Mouse (Mus musculus) right cerebral cortex, postnatal 10 days (tissue): Measurements from ENCODE around the gene Mtch2.
A peak's percentile ranks its signal among the peaks of the same experiment; 100 is the strongest.
"Not testable (repeated sequence)": the region's sequence is repeated elsewhere in the genome, so short reads cannot be mapped to it uniquely, and the experiment has no call there.

Experiments
- DNase-seq, 2 experiments: peaks; one replicate each; pipeline ENCODE4 v3.0.0; 2021; ENCODE audit warnings: low spot score in 2 of 2

Mtch2 gene

GRCm38 (mm10) chr2:90846955-90847680 lies at the start of gene Mtch2:
Gene Mtch2 (plus strand): TSS chr2:90847155.
- DNase-seq, result peak; percentile 98 to 99

- DNase-seq, result no peak
These were observed 38.5 kb upstream of the Mtch2 start for GRCm38 (mm10) chr2:90808241-90809126.

- DNase-seq, result no peak
These were observed 36.2 kb upstream of the Mtch2 start for GRCm38 (mm10) chr2:90810751-90811150.

DNA sequence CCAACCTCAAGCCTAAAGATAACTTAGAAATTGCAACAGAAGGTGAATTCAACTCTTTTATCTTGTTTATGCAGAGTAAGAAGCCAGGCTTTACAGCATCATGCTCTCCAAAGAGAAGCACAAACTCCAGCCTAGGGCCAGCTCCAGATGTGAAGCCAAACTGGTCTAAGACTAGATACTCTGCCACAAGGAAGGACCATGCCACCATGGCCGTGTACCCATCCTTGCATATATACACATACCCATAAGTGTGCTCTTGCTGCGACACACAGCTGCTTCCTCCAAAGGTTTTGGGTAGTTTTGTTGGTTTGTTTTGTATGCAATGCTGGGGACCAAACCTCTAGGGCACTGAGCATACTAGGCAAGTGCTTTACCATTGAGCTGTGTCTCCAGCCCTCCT lies 31.7 kb upstream of the Mtch2 start:
- DNase-seq, result no peak

GRCm38 (mm10) chr2:90816144-90816543 lies 30.8 kb upstream of the Mtch2 start:
- DNase-seq, result no peak

- DNase-seq, result no peak
These were observed 28.2 kb upstream of the Mtch2 start for GRCm38 (mm10) chr2:90818710-90819109.

- DNase-seq, result no peak
These were observed 26.1 kb upstream of the Mtch2 start for GRCm38 (mm10) chr2:90820894-90821293.

DNA sequence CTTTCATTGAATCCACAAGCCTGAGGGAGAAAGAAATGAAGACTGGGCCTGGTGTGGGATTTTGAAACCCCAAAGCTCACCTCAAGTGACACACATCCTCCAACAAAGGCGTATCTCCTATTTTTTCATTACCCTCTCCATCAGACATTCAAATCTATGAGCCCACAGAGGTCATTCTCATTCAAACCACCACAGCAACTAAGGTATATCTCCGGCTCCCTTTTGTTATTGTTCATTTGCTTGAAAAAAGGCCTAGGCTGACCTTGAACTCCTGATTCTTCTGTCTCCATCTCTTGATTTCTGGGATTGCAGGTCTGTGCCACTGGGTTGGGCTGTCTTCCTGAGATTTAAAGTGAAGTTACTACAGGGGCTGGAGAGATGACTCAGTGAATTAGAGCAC lies 24.0 kb upstream of the Mtch2 start:
- no peak for DNase-seq

GRCm38 (mm10) chr2:90823781-90824180 lies 23.2 kb upstream of the Mtch2 start:
- no peak for DNase-seq

- DNase-seq, result not testable (repeated sequence)
These were observed 22.4 kb upstream of the Mtch2 start for GRCm38 (mm10) chr2:90824528-90824927.

- DNase-seq, result no peak
These were observed 21.3 kb upstream of the Mtch2 start for GRCm38 (mm10) chr2:90825515-90826172.

GRCm38 (mm10) chr2:90828739-90829138 lies 18.2 kb upstream of the Mtch2 start:
- no peak for DNase-seq

- DNase-seq, result no peak
These were observed 13.5 kb upstream of the Mtch2 start for GRCm38 (mm10) chr2:90833502-90833901.

DNA sequence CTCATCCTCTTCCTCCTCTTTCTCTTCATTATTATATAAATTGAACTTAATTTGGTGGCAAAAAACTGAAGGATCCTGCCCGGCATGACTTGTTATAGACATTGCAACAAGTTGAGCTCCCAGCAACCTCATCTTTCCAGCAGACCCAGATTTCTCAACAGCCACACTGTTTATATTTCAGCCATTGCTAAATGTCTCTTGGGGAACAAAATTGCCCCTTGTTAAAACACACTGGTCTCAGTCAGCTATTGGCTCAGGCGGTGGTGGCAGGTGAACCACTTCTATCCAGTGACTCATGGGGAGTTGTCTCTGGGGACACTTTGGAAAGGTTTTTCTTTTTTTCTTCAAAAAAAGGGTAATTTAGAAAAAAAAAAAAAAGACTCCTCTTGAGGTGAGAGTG lies 8.3 kb upstream of the Mtch2 start:
- DNase-seq, result no peak

DNA sequence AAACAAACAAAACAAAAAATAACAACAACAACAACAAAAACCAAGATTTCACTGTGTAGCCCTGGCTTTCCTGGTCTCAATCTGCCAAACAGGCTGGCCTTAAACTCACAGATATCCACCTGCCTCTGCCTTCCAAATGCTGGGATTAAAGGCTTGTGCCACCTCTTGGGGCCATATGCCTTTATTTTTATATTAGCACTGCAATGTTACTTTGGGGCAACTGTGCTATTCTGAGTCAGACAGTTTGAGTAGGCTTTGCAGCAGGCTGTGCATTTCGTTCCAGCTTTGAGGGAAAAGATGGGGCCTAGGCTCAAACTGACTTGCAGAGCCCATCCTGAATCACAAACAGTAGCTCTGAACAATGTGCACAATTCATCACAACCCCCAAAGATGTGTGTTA lies 3.3 kb upstream of the Mtch2 start:
- no peak for DNase-seq

- DNase-seq, result no peak
These were observed 2.7 kb upstream of the Mtch2 start for GRCm38 (mm10) chr2:90844262-90844661.

- DNase-seq, result no peak
These were observed 1.7 kb upstream of the Mtch2 start for GRCm38 (mm10) chr2:90845234-90845633.

- peak; percentile 44 to 60 for DNase-seq
These were observed 784 bp upstream of the Mtch2 start for GRCm38 (mm10) chr2:90846171-90846570.

GRCm38 (mm10) chr2:90846597-90846954 lies 379 bp upstream of the Mtch2 start:
- peak; percentile 42 to 57 for DNase-seq

GRCm38 (mm10) chr2:90847681-90848050 lies 711 bp downstream of the Mtch2 start:
- no peak for DNase-seq

DNA sequence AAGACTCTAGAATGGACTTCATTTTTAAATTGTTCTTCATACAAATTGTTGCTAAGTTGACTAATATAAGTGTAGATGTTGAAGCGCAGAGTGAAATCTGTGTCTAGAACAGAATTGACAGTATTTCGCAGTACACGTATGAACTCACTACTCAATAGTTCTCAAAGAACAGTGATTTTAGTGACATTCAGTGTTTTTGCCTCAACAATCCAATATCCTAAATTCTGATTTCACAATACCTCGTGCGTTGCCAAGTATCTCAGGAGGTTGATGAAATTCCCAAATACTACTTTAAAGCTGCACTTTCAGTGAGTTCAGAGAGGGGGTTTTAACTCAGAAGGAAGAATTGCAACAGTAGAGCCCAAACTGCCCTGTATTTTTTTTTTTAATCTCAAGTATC lies 1.4 kb downstream of the Mtch2 start:
- DNase-seq, result no peak

DNA sequence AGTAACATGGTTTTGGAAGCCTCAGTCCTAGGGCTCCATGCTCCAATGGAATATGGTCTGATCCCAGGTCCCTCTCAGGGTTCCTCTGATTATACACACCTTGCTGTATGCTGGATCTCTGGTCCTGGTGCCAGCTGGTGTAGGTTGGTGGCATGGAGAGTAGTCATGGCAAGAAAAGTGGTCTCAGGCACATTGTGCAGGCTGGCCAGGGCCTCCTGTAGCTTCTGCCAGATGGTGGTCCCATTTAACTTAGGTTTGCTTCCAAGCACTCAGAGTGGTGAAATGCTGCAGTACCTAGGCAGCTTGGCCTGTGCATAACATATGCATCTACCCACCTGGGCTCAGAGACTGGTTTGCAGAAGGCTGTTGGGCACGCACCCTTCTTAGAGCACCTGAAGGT lies 3.4 kb downstream of the Mtch2 start:
- DNase-seq, result no peak

DNA sequence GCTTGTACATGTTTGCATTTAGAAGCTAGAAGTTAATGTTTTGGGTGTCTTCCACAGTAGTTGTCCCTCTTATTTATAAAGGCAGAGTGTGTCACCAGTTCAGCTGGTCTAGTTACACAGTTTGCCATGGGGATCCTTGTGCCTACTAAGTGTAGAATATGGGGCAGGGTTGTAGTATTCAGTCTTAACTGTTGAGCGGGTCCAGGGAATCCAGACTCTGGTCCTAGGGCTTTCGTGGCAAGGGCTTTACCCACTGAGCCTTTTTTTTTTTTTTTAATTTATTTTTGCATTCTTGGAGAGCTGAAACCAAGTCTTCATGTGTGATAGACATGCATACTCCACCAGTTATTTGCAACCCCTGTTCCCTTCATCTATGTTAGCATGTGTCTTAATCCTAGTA lies 14.5 kb downstream of the Mtch2 start:
- peak in 1 of 2 experiments; percentile 2 for DNase-seq
